Mouse (Mus musculus): ENCODE data around the gene Cldn7.
"Not testable (repeated sequence)": the region's sequence is repeated elsewhere in the genome, so short reads cannot be mapped to it uniquely, and the experiment has no call there.

The Cldn7 gene

DNA sequence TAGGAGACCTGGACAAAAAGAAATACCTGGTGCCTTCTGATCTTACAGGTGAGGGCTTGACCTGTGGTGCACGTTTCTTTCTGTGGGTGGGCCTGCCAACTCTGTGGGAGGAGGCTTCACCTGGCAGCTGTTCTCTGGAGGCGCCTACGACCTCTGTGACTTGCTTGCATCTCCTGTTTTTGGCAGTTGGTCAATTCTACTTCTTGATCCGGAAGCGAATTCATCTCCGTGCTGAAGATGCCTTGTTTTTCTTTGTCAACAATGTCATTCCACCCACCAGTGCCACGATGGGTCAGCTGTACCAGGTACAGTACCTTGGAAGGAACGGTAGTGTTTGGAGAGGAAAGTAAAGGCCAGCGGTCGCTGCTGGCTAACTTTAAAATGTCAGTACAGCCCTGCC lies 27.8 kb downstream of the Cldn7 start:
- DNase-seq: no peak

DNA sequence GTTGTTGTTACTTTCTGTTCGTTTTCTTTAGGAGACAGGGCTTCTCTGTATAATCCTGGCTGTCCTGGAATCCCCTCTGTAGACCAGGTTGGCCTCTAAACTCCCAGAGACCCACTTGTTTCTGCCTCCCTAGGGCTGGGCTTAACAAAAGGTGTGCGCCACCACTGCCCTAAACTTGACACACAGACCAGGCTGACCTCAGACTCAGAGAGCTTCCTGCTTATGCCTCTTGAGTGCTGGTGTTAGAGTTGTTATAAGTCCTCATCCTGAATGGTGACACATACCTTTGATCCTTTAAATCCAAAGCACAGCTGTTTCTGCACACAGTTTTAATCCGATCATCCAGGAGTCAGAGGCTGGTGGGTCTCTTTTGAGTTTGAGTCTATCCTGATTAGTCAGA lies 28.4 kb downstream of the Cldn7 start:
- DNase-seq: no peak

DNA sequence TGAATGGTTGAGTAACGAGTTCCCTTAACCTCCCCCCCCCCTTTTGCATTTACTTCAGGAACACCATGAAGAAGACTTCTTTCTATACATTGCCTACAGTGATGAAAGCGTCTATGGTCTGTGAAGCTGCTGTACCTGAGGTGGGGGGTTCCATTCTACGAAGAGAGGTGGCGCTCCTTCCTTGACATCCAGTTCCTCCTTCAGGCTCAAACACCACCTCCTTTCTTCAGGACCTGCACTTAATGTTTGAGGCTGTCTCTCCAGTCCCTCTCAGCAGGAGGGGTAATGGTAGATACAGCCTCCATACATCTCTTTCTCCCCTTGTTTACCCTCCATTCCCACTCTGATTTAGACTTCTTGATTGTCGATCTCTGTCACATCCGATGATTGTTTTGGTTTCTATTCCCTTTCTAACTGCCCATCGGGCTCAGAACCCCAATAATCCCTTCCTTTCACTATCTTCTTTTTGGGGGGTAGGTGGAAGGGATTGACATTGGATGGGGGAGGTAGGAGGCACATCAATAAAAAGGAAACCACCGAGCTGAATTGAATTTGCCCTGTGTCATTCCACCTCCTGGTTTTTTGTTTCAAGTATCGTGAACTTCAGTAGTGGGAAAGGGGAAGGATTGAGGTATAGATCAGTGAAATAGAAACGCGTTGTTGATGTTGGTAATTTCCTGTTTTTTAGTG lies 30.0 kb downstream of the Cldn7 start:
- DNase-seq: no peak

DNA sequence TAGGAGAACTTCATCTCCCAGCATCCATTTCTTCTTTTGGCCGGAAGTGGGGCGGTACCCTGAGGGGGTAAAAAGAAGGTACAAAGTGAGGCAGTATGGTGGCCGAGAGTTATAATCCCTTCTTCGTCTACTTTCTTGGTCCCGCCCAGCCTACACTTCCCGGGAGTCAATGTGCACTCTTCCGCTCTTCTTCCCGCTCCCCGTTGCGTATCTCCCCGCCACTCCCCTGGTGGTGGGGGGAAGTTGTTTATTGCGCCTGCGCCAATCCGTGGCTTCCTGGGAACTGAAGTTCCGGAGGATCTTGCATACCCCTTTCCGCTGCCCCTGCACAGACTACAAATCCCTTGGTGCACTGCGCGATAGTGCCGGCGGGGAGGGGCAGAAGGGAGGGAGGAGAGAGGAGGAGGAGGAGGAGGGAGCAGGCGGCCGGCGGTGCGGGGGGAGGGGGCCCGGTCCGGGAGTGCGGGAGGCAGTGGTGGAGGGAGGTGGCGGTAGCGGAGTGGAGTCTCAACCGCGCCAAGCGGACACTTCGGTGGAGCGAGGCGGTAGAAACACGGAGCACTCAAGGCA lies 30.9 kb downstream of the Cldn7 start, which contains the start of gene Phf23:
TSS of gene Phf23 (plus strand) at position 387 of the 570 bp plus-strand sequence.
- peak; percentile 98 for DNase-seq

DNA sequence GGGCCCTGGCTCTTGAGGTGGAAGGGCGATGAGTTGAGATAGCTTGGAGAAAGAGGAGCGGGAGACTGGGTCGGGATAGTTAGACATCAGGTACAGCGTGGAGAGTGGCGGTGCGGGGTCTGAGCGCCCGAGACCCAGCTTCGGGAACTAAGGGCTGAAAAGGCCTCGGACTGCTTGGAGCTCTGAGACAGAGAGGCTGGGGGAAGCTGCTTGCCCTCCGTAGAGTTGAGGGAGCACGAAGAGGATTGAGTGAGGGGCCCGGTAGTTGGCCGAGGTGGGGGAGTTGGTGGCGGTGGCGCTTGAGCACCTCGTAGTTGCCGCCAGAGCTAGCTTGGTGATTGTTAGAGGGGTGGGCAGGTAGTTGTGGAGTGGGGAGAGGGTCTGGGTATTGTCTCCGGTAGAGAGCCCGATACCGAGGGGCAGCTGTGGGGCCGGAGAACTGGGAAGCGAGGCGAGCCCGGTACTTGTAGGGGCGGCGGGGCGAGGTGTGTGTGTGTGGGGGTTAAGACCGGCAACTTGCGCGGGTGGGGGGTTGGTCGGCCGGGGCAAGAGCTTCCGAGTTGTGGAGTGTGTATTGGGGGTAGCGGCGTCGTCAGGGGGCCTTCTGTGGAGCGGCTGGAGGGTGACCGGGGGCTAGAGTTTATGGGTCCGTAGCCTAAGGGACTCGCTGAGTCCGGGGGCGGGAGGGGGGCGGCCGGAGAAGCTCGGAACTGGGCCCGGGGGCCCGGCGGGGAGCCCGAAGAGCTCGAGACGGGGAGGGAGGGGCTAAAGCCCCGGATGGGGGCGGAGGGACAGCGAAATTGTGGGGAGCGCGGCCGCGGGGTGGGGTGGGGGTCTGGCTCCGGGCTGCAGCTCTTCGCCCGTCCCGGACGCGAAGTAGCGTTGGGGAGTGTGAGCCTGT lies 31.8 kb downstream of the Cldn7 start:
- peak; percentile 83 for DNase-seq

DNA sequence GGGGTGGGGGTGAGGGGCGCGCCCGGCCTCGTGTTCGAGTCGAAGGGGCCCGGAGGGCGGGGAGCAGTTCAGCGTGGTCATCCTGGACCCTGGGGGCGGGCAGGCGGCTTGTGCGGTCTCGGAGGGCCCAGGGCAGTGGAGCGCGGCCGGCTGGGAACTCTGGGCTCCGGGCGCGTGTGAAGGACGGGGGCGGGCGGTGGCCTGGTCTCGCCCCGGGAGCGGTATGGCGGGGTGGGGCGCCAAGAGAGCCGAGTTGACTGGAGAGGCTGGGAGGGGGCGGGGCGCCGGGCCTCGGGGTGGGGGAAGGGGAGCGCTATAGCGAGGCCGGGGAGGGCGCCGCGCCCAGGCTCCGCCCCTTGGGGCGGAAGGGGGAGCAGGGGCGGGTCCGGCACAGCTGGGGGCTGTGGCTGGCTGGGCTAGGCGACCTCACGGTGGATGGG lies 32.5 kb downstream of the Cldn7 start:
- peak; percentile 95 for DNase-seq

DNA sequence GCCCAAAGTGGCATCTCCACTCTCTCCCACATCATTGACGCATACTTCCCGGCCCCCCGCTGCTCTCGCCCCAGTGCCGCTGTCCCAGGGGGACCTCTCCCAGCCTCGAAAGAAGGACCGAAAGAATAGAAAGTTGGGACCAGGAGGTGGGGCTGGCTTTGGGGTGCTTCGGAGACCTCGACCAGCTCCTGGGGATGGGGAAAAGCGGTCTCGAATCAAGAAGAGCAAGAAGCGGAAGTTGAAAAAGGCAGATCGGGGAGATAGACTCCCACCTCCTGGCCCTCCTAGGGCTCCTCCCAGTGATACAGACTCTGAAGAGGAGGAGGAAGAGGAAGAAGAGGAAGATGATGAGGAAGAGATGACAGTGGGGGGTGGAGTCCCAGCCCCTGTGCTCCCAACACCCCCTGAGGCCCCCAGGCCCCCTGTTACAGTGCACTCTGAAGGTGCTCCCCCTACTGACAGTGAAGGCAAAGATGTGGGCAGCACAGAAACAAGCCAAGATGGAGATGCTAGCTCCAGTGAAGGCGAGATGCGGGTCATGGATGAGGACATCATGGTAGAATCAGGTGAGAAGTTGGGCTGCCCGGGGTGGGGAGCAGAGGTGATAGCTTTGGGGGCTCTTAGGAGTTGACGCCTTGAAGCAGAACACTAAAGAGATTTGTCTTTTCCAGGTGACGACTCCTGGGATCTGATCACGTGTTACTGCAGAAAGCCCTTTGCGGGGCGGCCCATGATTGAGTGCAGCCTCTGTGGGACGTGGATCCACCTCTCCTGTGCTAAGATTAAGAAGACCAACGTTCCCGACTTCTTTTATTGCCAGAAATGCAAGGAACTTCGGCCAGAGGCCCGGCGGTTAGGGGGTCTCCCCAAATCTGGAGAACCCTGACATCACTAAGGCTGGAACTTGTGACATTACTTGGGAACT lies 34.2 kb downstream of the Cldn7 start:
- DNase-seq: peak; percentile 46

DNA sequence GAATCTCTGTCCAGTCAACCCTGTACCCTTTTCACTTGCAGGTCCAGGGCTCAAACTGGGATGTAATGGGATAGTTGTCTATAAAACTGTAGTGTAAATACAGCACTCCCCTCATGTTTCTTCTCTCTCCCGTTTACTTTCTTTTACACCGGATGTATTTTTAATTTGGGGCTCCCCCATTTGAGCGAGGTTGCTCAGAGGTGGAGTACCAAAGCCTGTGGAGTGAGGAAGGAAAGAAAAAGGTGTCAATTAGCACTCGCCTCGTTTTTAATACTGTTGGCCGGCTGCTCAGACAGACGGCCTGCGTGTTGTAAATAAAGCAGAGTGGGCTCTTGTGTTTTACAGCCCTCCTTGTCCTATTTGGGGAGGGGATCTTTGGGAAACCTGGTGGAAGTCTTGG lies 35.1 kb downstream of the Cldn7 start:
- no peak for DNase-seq

DNA sequence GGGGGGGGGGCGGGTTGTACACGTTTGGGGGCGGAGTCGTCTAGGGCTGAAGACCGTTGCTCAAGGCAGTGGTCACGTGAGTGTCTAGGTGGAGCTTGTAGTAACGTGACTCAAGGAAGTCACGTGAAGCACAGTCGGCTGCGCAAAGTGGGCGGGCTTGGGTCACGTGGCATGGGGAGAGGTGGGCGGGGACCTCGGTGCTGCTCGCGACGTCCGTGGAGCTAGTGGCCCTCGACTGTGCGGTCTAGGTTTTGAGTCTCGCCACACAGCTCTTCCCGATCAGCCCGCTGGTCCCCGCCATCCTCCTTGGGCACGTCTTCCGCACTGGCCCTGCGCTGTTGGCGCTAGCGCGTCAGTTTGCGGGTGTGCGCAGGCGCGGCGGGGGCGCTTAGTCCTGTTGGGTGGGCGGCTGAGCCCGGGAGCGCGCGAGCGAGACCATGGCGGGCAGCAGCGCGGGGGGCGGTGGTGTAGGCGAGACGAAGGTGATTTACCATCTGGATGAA lies 35.9 kb downstream of the Cldn7 start, which contains the start of gene Dvl2:
TSS of gene Dvl2 (plus strand) at position 200 of the 503 bp plus-strand sequence.
- DNase-seq: peak; percentile 91

DNA sequence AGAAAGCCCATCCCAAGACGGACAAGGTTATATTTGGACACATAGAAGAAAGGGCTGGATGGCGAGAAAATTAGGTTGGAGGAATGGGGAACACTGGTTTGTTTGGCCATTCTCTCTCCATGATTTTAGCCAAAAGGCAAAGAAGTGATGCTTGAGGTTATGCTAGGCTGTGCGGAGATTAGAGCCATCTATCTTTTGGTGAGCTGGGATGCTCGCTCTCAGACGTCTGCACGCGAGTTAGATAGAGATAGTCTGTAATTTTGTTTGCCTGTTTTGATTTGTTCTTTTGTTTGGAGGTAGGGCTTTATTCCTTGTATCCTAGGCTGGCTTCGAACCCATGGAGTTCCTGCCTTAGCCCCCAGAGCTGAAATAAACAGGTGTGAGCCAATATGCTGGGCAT lies 36.6 kb downstream of the Cldn7 start:
- DNase-seq: no peak

DNA sequence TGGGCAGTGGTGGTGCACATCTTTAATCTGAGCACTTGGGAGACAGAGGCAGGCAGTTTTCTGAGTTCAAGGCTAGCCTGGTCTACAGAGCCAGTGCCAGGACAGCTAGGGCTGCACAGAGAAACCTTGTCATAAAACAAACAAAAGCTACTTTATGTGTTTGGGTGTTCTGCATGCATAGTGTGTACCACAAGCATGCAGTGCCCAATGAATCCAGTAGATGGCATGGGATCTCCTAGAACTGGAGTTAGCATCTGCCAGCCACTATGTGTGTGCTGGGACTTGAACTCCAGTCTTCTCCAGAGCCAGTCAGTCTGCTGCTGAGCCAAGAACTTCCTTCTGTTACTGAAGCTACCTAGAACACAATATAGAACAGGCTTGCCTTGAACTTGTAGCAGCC lies 37.3 kb downstream of the Cldn7 start:
- peak; percentile 76 for DNase-seq

DNA sequence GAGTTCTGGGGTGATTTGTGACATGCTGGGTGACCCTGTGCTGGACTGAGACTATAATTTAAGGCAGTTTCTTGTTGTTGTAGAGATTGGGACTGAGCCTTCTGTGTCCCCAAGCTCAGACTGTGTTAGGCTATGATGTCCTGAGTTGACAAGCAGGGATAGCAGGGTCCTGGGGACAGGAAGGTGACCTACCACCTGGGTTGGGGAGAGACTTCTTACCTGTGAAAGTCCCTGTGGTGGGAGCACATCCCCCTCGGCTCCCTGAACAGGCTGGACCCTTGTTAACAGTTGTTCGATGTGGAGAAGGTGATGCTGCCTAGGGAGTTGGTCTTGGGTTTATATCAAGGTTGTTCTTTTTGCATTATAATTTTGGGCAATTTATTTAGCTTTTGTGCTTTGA lies 37.9 kb downstream of the Cldn7 start:
- DNase-seq: no peak

DNA sequence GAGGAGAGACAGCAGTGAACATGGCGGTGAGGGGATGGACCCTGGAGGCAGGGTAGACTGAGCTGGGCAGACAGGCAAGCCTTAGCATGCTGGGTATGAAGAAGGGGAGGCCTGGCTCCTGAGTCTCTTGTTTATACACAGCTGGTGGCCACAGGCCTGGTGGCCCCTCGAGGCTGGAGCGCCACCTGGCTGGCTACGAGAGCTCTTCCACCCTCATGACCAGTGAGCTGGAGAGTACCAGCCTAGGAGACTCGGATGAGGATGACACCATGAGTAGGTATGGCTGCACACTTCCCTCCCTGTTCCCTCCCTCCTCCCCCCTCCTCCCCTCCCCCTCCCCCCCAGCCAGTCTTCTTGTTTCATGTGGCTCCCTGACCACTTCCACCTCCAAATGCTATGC lies 40.9 kb downstream of the Cldn7 start:
- DNase-seq: peak; percentile 58

DNA sequence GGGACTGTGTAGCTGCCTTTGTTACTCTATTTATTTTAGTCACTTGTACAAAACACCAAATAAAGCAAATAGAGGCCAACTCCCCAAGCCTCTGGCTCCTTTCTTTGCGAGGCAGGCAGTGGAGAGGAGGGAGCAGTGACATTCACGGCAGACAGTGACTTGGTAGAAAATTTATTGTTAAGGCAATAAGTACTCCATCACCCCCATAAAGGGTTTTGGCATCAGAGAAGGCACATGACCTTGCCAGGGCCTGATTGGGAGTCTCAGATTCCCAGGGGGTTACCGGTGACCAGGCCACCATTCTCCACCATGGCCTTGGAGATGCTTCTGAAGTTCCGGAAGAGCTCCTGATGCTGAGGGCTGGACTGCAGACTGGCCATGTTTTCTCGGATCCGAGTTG lies 45.5 kb downstream of the Cldn7 start:
- DNase-seq: no peak

DNA sequence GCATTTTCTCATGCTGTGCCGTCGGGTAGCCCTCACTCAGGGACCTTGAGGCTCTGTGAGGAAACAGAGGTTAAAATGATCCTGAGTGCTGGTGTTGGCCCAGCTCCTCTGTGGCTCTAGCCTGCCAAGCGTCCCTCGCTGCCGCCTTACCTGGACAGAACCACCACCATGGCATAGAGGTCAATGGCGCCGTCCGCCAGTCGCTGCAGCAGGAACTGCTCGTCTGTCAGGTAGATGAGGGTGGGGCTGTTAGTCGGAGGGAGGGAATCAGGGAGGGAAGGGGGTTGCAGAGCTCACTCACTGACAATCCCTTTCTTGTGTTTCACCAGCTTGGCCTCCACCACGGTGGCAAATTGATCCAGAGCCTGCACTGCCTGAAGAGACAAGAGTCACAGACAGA lies 46.0 kb downstream of the Cldn7 start:
- no peak for DNase-seq

DNA sequence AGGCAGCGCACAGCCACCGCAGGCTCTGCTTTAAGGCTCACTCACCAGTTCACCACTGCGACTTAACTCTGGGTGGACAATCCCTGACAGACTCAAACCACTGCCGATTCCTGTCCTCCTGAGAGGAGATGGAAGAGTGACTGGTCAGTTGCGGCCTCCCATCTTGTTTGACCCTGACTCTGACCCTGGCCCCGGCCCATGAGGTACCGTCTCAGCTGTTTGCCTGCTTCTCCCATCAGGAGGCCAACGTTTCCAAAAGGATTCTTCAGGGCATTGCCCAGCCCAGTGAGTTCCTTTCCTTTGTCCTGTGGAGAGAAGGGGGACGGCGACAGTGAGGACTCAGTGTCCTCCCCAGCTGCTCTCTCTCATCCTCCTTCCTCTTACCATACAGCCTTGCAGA lies 46.4 kb downstream of the Cldn7 start:
- DNase-seq: no peak

DNA sequence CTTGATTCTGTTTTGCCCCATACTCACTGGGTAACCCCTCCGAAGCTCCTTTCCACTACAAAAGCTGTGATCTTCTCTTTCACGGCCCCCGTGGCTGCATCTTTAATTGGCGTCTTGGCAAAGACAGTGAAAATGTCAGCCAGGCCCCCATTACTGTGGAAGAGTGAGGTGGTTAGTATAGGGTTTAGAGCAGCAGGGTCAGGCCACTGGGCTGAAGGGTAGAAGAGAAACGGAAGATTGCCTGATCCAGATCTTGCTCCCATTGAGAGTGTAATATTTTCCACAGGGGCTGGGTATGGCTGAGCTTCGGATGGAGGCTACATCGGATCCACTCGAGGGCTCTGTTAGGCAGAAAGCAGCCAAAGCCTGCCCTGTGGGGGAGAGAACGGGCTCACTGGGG lies 48.4 kb downstream of the Cldn7 start:
- DNase-seq: no peak

DNA sequence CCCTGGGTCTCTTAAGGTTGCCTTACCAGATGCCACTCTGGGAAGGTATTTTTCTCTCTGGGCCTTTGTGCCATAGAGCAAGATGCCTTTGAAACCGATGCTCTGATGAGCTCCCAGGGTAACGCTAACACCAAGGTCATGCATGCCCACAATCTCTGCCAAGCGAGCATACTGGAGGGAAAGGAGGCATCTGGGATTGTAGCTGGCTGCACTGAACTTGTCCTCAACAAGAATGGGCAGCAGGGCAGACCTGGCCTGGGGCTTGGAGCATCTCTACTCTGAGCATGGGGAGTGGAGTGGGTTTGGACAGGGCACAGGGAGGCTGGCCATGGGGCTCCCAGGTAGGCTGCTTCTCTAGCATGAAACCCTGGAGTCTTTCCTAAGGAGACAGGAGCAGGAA lies 48.8 kb downstream of the Cldn7 start:
- no peak for DNase-seq

DNA sequence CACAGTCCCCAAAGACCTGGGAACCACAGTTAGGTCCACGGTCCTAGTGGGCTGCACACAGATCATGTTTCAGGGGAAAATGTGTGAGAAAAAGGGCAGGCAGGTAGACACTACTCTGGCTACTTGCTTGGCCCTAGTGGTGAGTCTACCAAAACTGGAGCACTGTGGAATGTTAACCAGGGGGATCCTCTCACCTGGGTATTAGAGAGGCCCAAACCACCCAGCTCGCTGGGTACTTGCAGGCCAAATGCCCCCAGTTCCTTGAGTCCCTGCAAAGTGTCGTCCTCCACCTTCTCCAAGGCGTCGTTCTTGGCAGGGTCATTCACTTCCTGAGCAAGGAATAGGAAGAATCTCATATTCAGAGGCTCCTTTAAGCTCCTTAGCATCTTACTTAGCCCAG lies 49.5 kb downstream of the Cldn7 start:
- no peak for DNase-seq

DNA sequence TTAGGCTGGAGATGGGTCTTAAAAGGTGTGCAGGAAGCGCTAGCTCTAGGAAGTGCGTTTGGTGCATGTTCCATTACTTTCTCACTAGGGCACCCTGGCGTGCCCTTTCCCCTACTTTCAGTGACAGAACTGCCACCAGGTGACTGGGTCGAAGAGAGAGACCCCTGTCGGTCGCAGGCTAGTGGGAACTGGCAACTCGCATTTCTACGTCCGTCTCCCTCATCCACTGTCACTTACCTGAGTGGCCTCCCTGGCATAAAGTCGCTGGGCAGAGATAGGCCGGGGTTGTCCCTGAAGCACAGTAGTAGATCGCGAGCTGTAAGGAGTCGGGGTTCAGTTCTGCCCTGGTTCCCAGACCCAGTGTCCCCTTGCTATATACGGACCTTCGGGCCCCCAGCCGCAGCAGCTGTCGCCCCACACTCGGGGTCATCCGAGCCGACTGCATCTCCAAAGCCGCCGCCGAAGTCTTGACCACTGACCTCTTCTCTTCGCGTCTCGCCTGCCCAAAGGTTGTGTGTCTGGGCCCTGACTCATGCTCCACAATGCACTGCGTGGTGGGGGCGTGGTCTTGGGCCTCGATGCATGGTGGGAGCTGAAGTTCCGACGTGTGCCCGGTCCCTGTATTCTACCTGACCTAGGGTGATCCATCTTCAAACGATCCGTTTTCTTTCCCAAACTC lies 50.4 kb downstream of the Cldn7 start, which contains the start of gene Acadvl:
TSS of gene Acadvl (minus strand) at position 532 of the 679 bp plus-strand sequence.
- peak; percentile 90 for DNase-seq

DNA sequence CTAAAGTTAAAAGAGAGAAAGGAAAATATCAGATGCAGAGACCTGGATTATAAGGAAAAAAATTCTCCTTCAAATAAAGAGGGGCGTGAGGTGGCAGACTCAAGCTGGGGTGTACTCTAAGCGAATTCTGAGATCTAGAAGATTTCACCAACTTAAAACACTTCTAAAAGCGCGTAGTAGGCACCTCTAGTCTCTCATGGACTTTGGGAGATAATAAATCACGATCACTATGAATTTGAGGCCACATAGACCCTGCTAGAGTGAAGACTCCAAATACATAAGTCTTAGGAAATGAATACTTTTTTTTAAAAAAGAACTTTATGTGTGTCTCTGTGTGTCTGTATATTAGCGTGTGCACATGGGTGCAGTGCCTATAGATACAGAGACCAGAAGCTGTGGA lies 51.1 kb downstream of the Cldn7 start:
- no peak for DNase-seq

DNA sequence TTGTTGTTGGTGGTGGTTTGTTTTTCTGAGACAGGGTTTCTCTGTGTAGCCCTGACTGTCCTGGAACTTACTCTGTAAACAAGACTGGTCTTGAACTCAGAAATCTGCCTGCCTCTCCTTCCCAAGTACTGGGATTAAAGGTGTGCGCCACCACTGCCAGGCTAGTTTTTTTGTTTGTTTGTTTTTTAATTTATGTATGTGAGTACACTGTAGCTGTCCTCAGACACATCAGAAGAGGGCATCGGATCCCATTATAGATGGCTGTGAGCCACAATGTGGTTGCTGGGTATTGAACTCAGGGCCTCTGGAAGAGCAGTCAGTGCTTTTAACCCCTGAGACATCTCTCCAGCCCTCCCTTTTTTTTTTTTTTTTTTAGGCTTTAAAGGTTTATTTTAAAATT lies 51.6 kb downstream of the Cldn7 start:
- DNase-seq: not testable (repeated sequence)

Measured in thymus, postnatal 14 days (tissue).